Mouse (Mus musculus) heart, embryonic 15.5 days (tissue): ENCODE measurements at regions not wholly inside any gene's neighbourhood (a gene's known extent, or its start where the extent isn't known, plus 50 kb on each side); places are given as distances from the start of the nearest gene placed in this dataset.

Experiments used
- ATAC-seq: fragments of 200-750 bp; cut with Nextera tagmentation; replicated peaks from 2 replicates; pipeline ENCODE4 v1.8.0; 2017; ENCODE audit warnings: low read depth, moderate TSS enrichment; ENCODE audit not compliant: insufficient number of reproducible peaks, insufficient read depth, low FRiP score
- H3K27ac ChIP-seq: fragments of 300-500 bp; sonication (generic); 2 replicates; pipeline ENCODE4 v1.5.1; 2015; ENCODE audit warnings: mild to moderate bottlenecking, inconsistent platforms
- H3K27me3 ChIP-seq: fragments of 300-500 bp; sonication (generic); 2 replicates; pipeline ENCODE4 v1.6.1; 2015; ENCODE audit warnings: inconsistent platforms
- H3K36me3 ChIP-seq: fragments of 300-500 bp; sonication (generic); 2 replicates; pipeline ENCODE4 v1.6.1; 2015; ENCODE audit warnings: mild to moderate bottlenecking, inconsistent platforms
- H3K4me1 ChIP-seq: fragments of 300-500 bp; sonication (generic); replicated peaks from 2 replicates; pipeline ENCODE4 v1.6.1; 2015; ENCODE audit warnings: inconsistent platforms
- H3K4me2 ChIP-seq: fragments of 300-500 bp; sonication (generic); 2 replicates; pipeline ENCODE4 v1.6.1; 2015; ENCODE audit warnings: inconsistent platforms, mild to moderate bottlenecking, moderate library complexity
- H3K4me3 ChIP-seq: fragments of 300-500 bp; sonication (generic); 2 replicates; pipeline ENCODE4 v1.5.1; 2015; ENCODE audit warnings: mild to moderate bottlenecking, inconsistent platforms
- H3K9ac ChIP-seq: fragments of 300-500 bp; sonication (generic); 2 replicates; pipeline ENCODE4 v1.6.1; 2015; ENCODE audit warnings: mild to moderate bottlenecking, inconsistent platforms
- H3K9me3 ChIP-seq: fragments of 300-500 bp; sonication (generic); replicated peaks from 2 replicates; pipeline ENCODE4 v1.6.1; 2016; ENCODE audit warnings: inconsistent platforms
- WGBS: fragments of 180-500 bp; shearing (Covaris S2); methylation state at CpG from one replicate; pipeline ENCODE4 v1.1.7; 2015; ENCODE audit warnings: mixed read lengths; 5-methylcytosine and 5-hydroxymethylcytosine counted together

DNA sequence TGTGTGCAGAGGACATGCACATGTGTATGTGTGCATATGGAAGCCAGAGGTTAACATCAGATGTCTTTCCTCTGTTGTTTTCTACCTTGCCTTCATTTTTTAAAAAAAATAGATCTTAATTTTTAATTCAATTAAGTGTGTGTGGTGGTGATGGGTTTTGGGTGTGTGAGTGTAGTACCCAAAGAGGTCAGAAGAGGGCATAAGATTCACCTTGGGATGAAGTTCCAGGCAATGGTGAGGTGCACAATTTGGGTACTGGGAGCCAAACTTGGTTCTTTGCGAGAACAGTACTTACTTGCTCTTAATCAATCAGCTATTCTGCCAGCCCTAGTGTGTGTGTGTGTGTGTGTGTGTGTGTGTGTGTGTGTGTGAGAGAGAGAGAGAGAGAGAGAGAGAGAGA, 106.9 kb upstream of the Gli2 start:
- H3K9me3 ChIP-seq, result no peaks in the 10 kb centered on the region
- no peak overlapping the region for H3K4me2 ChIP-seq
- H3K4me1 ChIP-seq, result no peaks in the 10 kb centered on the region
- H3K9ac ChIP-seq, result no peak overlapping the region
- no peak overlapping the region for H3K27ac ChIP-seq
- no peak for ATAC-seq
- no peak overlapping the region for H3K4me3 ChIP-seq
- no peaks in the 10 kb centered on the region for H3K27me3 ChIP-seq
- 87% methylated on average over 1 of the region's 1 CpGs for WGBS
- no peaks in the 10 kb centered on the region for H3K36me3 ChIP-seq

DNA sequence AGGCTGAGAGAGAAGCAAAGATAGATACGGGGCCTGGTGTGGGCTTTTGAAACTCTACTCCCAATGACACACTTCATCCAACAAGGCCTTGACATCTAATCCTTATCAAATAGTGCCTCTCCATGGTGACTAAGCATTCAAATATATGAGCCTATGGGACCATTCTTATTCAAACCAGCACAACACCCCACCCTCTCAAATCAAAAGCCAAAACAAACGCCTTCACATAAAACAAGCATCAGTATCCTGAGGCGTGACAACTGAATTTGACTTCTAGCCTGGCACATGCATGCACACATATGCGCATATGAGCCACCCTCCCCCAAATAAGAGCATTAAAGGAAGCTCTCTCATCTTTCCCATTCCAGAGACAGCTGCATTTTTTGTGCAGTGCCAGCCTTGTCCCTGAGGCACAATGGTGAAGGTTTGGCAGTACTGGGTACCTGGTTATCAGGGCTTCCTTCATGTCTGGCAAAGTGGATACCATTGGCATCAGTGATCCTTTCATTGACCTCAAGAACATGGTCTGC, 103.8 kb upstream of the Gli2 start:
- 80% methylated on average over 4 of the region's 4 CpGs for whole genome bisulfite sequencing

GRCm38 (mm10) chr1:119153619-119154018, 100.2 kb upstream of the Gli2 start:
- no peaks in the 10 kb centered on the region for H3K9me3 ChIP-seq
- no peak overlapping the region for H3K4me3 ChIP-seq

More for the DNA sequence above, 103.8 kb upstream of the Gli2 start:
- H3K36me3 ChIP-seq, result no peaks in the 10 kb centered on the region
- no peaks in the 10 kb centered on the region for H3K27me3 ChIP-seq
- no peak overlapping the region for H3K4me3 ChIP-seq
- H3K9me3 ChIP-seq, result no peaks in the 10 kb centered on the region
- H3K4me1 ChIP-seq, result no peaks in the 10 kb centered on the region
- ATAC-seq, result no peak
- H3K9ac ChIP-seq, result no peak overlapping the region
- H3K4me2 ChIP-seq, result no peak overlapping the region
- H3K27ac ChIP-seq, result no peak overlapping the region

GRCm38 (mm10) chr1:119152776-119153175, 99.4 kb upstream of the Gli2 start:
- no peaks in the 10 kb centered on the region for H3K27me3 ChIP-seq
- H3K4me2 ChIP-seq, result no peak overlapping the region
- no peak overlapping the region for H3K4me3 ChIP-seq
- H3K9ac ChIP-seq, result no peak overlapping the region
- no peaks in the 10 kb centered on the region for H3K9me3 ChIP-seq
- 80% methylated on average over 6 of the region's 6 CpGs for WGBS
- no peaks in the 10 kb centered on the region for H3K4me1 ChIP-seq
- H3K36me3 ChIP-seq, result no peaks in the 10 kb centered on the region
- H3K27ac ChIP-seq, result no peak overlapping the region
- ATAC-seq, result no peak

More at GRCm38 (mm10) chr1:119153619-119154018, 100.2 kb upstream of the Gli2 start:
- ATAC-seq, result no peak
- H3K27ac ChIP-seq, result no peak overlapping the region
- H3K4me1 ChIP-seq, result no peaks in the 10 kb centered on the region
- no peak overlapping the region for H3K9ac ChIP-seq
- no peaks in the 10 kb centered on the region for H3K27me3 ChIP-seq
- WGBS, result 92% methylated on average over 4 of the region's 4 CpGs
- H3K36me3 ChIP-seq, result no peaks in the 10 kb centered on the region
- H3K4me2 ChIP-seq, result no peak overlapping the region

DNA sequence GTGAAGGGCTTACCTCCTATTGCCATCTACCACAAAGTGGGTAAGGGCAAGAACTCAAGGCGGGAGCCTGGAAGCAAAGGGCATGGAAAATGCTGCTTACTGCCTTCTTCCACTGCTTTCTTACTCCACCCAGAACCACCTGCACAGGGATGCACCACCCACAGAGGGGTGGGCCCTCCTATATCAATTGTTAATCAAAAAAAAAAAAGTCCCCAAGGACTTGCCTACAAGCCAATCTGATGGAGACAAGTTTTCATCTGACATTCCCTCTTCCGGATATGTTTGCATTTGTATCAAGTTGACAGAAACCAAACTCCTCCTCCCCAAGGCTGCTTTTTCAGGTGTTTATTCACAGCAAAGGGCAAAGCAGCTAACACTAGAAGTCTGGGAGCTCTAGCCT, 94.1 kb upstream of the Gli2 start:
- H3K9ac ChIP-seq, result no peak overlapping the region

GRCm38 (mm10) chr1:119143808-119144207, 90.4 kb upstream of the Gli2 start:
- Histone ChIP-seq H3K4me1 (no peaks in the 10 kb centered on the region), H3K4me2 (no peak overlapping the region), H3K27me3 (no peaks in the 10 kb centered on the region), H3K27ac (no peak overlapping the region), H3K9me3 (no peaks in the 10 kb centered on the region), H3K4me3 (no peak overlapping the region), H3K36me3 (no peaks in the 10 kb centered on the region), H3K9ac (no peak overlapping the region)
- 66% methylated on average over 10 of the region's 11 CpGs for WGBS
- no peak for ATAC-seq

More for the DNA sequence above, 94.1 kb upstream of the Gli2 start:
- H3K27ac ChIP-seq, result no peak overlapping the region
- H3K9me3 ChIP-seq, result no peaks in the 10 kb centered on the region
- 79% methylated on average over 2 of the region's 2 CpGs for WGBS
- H3K4me3 ChIP-seq, result no peak overlapping the region
- H3K36me3 ChIP-seq, result no peaks in the 10 kb centered on the region
- H3K4me2 ChIP-seq, result no peak overlapping the region
- no peaks in the 10 kb centered on the region for H3K27me3 ChIP-seq
- H3K4me1 ChIP-seq, result no peaks in the 10 kb centered on the region
- ATAC-seq, result no peak

GRCm38 (mm10) chr1:119129039-119129438, 75.6 kb upstream of the Gli2 start:
- WGBS, result 79% methylated on average over 3 of the region's 3 CpGs
- no peak overlapping the region for H3K27ac ChIP-seq
- no peak overlapping the region for H3K4me3 ChIP-seq
- H3K4me1 ChIP-seq, result no peaks in the 10 kb centered on the region
- ATAC-seq, result no peak
- no peak overlapping the region for H3K4me2 ChIP-seq
- H3K9ac ChIP-seq, result no peak overlapping the region
- H3K36me3 ChIP-seq, result no peaks in the 10 kb centered on the region
- H3K9me3 ChIP-seq, result no peaks in the 10 kb centered on the region
- H3K27me3 ChIP-seq, result no peaks in the 10 kb centered on the region

DNA sequence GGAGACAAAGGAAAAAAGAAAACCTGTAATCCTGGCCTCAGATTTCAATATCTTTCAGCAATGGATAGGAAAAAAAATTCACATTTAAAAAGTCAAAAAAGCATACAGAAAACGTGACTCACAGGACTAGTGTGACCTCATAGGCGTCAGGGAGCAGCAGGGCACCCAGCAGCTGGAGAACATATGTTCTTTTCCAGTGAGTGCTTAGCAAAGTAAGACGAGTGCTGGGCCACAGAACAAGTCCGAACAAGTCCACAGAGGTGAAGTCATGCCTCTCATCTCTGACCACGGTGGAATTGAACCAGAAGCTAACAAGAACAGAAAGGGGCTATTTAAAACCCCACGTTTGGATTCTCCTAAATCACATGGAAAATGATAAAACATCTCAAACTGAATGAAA, 72.1 kb upstream of the Gli2 start:
- ATAC-seq, result no peak
- H3K4me2 ChIP-seq, result no peak overlapping the region
- no peak overlapping the region for H3K9ac ChIP-seq
- no peaks in the 10 kb centered on the region; the same call in 1 of the 2 replicates for H3K27me3 ChIP-seq
- no peaks in the 10 kb centered on the region for H3K36me3 ChIP-seq
- no peaks in the 10 kb centered on the region for H3K4me1 ChIP-seq
- no peak overlapping the region for H3K4me3 ChIP-seq
- H3K27ac ChIP-seq, result no peak overlapping the region
- H3K9me3 ChIP-seq, result no peaks in the 10 kb centered on the region
- 59% methylated on average over 6 of the region's 6 CpGs for WGBS

- 73% methylated on average over 4 of the region's 4 CpGs for WGBS
- H3K4me3 ChIP-seq, result no peak overlapping the region
- no peak overlapping the region for H3K27ac ChIP-seq
- H3K36me3 ChIP-seq, result no peaks in the 10 kb centered on the region
- no peak overlapping the region for H3K9ac ChIP-seq
- H3K27me3 ChIP-seq, result no peaks in the 10 kb centered on the region; the same call in 1 of the 2 replicates
- no peaks in the 10 kb centered on the region for H3K9me3 ChIP-seq
- no peaks in the 10 kb centered on the region for H3K4me1 ChIP-seq
- ATAC-seq, result no peak
- no peak overlapping the region for H3K4me2 ChIP-seq
These were observed 71.4 kb upstream of the Gli2 start for GRCm38 (mm10) chr1:119124798-119125197.

DNA sequence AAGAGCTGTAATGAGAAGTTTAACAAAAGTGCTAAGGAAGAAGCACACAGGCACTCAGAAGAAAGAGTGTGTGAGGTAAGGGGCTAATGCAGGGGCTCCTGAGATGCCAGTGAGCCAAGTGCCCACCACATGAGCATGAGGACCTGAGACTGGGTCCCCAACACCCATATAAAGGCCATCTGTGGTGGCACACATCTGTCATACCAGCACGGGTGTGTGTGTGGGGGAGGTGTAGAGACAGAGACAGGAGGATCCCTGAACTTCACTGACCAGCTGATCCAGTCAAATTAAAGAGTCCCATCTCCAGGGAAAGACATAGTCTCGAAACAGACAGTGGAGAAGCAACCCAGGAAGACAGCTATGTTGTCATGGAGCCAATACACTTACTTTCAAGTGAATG, 70.6 kb upstream of the Gli2 start:
- no peak overlapping the region for H3K9ac ChIP-seq
- no peaks in the 10 kb centered on the region for H3K36me3 ChIP-seq
- 74% methylated on average over 2 of the region's 2 CpGs for WGBS
- H3K4me2 ChIP-seq, result no peak overlapping the region
- no peak for ATAC-seq
- no peaks in the 10 kb centered on the region for H3K4me1 ChIP-seq
- H3K27ac ChIP-seq, result no peak overlapping the region
- H3K27me3 ChIP-seq, result no peaks in the 10 kb centered on the region; the same call in 1 of the 2 replicates
- no peaks in the 10 kb centered on the region for H3K9me3 ChIP-seq
- no peak overlapping the region for H3K4me3 ChIP-seq

GRCm38 (mm10) chr1:119123402-119123801, 70.0 kb upstream of the Gli2 start:
- Histone ChIP-seq H3K36me3 (no peaks in the 10 kb centered on the region), H3K27ac (no peak overlapping the region), H3K4me3 (no peak overlapping the region), H3K4me2 (no peak overlapping the region), H3K4me1 (no peaks in the 10 kb centered on the region), H3K27me3 (no peaks in the 10 kb centered on the region; the same call in 1 of the 2 replicates), H3K9me3 (no peaks in the 10 kb centered on the region), H3K9ac (no peak overlapping the region)
- 36% methylated on average over 3 of the region's 3 CpGs for WGBS
- no peak for ATAC-seq

DNA sequence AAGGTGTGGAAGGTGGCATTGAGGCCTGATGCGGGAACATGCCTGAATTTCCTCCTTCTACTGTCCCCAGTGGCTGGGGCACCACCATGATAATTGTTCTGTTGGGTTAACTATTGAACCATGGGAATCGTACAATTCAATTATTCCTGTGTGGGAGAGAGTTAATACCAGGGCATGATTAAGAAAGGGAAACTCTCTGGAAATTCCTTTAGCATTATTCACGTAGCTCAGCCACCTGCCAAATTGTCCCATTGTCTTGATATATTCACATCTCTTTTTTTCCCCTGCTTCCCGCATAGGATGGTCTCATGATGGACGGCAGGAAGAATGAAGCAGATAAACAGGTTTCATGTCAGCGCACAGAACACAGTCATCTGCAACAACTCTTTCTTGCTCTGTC, 69.6 kb upstream of the Gli2 start:
- H3K27ac ChIP-seq, result no peak overlapping the region
- no peaks in the 10 kb centered on the region for H3K4me1 ChIP-seq
- no peak overlapping the region for H3K4me2 ChIP-seq
- H3K4me3 ChIP-seq, result no peak overlapping the region
- H3K27me3 ChIP-seq, result no peaks in the 10 kb centered on the region; the same call in 1 of the 2 replicates
- H3K9ac ChIP-seq, result no peak overlapping the region
- no peaks in the 10 kb centered on the region for H3K9me3 ChIP-seq
- WGBS, result 56% methylated on average over 6 of the region's 6 CpGs
- no peaks in the 10 kb centered on the region for H3K36me3 ChIP-seq
- no peak for ATAC-seq
